Mouse (Mus musculus): ENCODE results near the gene Sh3d19.

Gene Sh3d19

GRCm38 (mm10) chr3:85970742-85971598 lies at the start of gene Sh3d19:
Gene Sh3d19, plus strand, starts transcription at chr3:85971109.
- DNase-seq: peak; percentile 45

GRCm38 (mm10) chr3:85922331-85922730 lies 48.6 kb upstream of the Sh3d19 start:
- DNase-seq: no peak

GRCm38 (mm10) chr3:85923343-85923742 lies 47.6 kb upstream of the Sh3d19 start:
- no peak for DNase-seq

- DNase-seq: peak; percentile 93
Measured at GRCm38 (mm10) chr3:85923954-85924945, 46.7 kb upstream of the Sh3d19 start.

- no peak for DNase-seq
Measured at GRCm38 (mm10) chr3:85927296-85927695, 43.6 kb upstream of the Sh3d19 start.

- DNase-seq: no peak
Measured at GRCm38 (mm10) chr3:85928140-85928611, 42.7 kb upstream of the Sh3d19 start.

GRCm38 (mm10) chr3:85929711-85930110 lies 41.2 kb upstream of the Sh3d19 start:
- DNase-seq: no peak

GRCm38 (mm10) chr3:85930671-85931255 lies 40.1 kb upstream of the Sh3d19 start:
- DNase-seq: no peak

GRCm38 (mm10) chr3:85931859-85932258 lies 39.0 kb upstream of the Sh3d19 start:
- no peak for DNase-seq

GRCm38 (mm10) chr3:85933586-85933985 lies 37.3 kb upstream of the Sh3d19 start:
- DNase-seq: no peak

- no peak for DNase-seq
Measured at GRCm38 (mm10) chr3:85950914-85951313, 20.0 kb upstream of the Sh3d19 start.

GRCm38 (mm10) chr3:85952696-85953283 lies 18.1 kb upstream of the Sh3d19 start:
- DNase-seq: no peak

- DNase-seq: no peak
Measured at GRCm38 (mm10) chr3:85955269-85955668, 15.6 kb upstream of the Sh3d19 start.

GRCm38 (mm10) chr3:85955704-85956103 lies 15.2 kb upstream of the Sh3d19 start:
- no peak for DNase-seq

- no peak for DNase-seq
Measured at GRCm38 (mm10) chr3:85959669-85960068, 11.2 kb upstream of the Sh3d19 start.

- no peak for DNase-seq
Measured at GRCm38 (mm10) chr3:85961134-85961533, 9.8 kb upstream of the Sh3d19 start.

- DNase-seq: no peak
Measured at GRCm38 (mm10) chr3:85965479-85965878, 5.4 kb upstream of the Sh3d19 start.

GRCm38 (mm10) chr3:85969040-85969439 lies 1.9 kb upstream of the Sh3d19 start:
- DNase-seq: no peak

GRCm38 (mm10) chr3:85971599-85971975 lies 678 bp downstream of the Sh3d19 start:
- DNase-seq: no peak

- no peak for DNase-seq
Measured at GRCm38 (mm10) chr3:85973376-85974140, 2.6 kb downstream of the Sh3d19 start.

GRCm38 (mm10) chr3:85974451-85974850 lies 3.5 kb downstream of the Sh3d19 start:
- DNase-seq: no peak

GRCm38 (mm10) chr3:85980036-85980435 lies 9.1 kb downstream of the Sh3d19 start:
- DNase-seq: no peak
